Mouse (Mus musculus): ENCODE measurements at regions not wholly inside any gene's neighbourhood (a gene's known extent, or its start where the extent isn't known, plus 50 kb on each side); places are given as distances from the start of the nearest gene placed in this dataset.

DNA sequence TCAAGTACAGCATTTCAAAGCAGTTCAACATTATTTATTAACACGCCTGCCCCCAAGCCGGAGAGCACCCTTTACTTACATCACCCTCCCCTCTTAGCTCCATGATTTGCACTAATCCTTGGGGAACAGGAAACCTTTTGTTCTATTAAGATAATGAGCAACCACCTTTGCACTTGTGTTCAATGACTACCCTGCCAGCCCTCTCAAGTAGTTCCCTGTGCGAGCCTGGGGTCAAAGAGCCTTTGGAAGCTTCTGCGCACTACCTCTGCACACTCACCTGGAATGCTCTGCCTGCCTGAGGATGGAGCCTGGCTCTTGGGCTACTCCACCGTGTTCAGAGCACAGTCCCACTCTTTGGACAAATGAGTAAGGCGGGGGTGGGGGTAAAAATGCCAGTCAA, 96.0 kb upstream of the Cdkn3 start:
- TF ChIP-seq GATA1 (IDR thresholded peaks at IDR 0.05; ENCODE audit: borderline replicate concordance, low read length), result no peak
- TF ChIP-seq FLI1 (IDR thresholded peaks at IDR 0.05; ENCODE audit: low read length), result no peak
